Mouse (Mus musculus): ENCODE measurements around the gene Parvb. TPM values are rescaled to one million over a fixed set of nuclear protein-coding genes. Genes with fewer than 3 reads are reported as not detected.

Parvb gene
- polyA plus RNA-seq, 1 experiment from 2014 or later = 0.06 TPM

DNA sequence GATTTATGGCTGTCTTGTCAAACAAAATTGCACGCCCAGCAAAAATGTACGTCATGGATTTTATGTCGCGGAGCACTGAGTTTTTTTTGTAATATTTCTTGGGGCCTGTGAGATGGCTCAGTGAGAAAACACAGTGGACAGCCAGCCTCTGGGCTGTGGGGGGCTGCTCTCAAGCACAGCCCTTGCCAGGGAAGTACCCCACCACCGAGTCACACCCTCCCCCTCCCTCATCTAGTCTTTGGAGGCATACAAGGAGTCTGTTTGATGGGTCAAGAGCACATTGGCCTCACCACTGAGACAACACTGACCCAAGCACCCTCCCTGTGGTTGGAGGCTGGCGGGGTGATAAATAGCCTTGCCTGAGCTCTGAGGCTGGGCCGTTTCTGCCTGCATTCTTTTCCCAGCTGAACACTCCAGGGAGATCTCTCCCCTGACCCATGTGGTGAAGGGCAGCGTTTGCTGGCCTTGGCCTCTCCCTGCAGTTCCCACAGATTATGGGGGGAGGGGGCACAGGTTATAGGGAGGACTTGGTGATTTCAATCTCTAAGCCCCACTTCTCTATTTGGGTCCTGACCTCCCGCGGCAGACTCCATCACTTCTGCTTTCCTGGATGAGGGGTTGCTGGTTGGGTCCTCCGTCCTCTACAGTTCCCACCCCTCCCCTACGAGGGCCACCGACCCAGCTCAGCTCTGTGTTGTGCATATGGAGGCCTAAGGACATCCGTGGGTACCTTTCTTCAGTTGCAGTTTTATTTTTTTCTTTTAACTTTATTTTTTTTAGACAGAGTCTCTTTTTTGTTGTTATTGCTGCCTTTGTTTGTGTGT lies 118.3 kb downstream of the Parvb start:
- ChIA-PET CTCF (no interaction called here), POLR2A (no interaction called here)
- DNase-seq (ENCODE audit: low read depth, low spot score) (no peak), ATAC-seq (no peak)
- no peaks in the 10 kb centered on the region for H3K27me3 ChIP-seq
- TF ChIP-seq CTCF (IDR thresholded peaks at IDR 0.05) = no peak
- in situ Hi-C loops (cut with MboI; ENCODE audit: low pct_unique_long_range_greater_than_20kb) = no loop called here

DNA sequence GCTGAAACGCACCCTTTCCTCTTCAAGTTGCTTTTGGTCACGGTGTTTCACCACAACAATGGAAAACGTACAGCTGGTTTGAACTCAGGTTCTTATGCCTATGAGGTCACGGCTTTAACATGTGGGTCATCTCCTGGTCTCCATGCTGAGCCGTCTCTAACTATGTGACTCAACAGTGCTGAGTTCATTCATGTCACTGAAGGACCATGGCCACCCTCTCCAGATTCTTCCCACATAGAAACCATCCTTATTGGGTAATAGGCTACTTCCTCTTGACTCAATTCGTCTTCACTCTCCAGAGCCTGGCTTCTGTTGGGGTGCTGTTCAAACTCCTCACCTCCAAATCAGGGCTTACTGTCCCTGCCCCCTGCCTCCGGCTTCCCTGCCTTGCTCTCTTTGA lies 119.5 kb downstream of the Parvb start:
- POLR2A ChIA-PET = no interaction called here
- TF ChIP-seq CTCF (IDR thresholded peaks at IDR 0.05) = no peak
- DNase-seq (ENCODE audit: low read depth, low spot score) (no peak), ATAC-seq (no peak)
- in situ Hi-C loops (cut with MboI; ENCODE audit: low pct_unique_long_range_greater_than_20kb) = no loop called here
- H3K27me3 ChIP-seq = no peaks in the 10 kb centered on the region
- CTCF ChIA-PET = no interaction called here

DNA sequence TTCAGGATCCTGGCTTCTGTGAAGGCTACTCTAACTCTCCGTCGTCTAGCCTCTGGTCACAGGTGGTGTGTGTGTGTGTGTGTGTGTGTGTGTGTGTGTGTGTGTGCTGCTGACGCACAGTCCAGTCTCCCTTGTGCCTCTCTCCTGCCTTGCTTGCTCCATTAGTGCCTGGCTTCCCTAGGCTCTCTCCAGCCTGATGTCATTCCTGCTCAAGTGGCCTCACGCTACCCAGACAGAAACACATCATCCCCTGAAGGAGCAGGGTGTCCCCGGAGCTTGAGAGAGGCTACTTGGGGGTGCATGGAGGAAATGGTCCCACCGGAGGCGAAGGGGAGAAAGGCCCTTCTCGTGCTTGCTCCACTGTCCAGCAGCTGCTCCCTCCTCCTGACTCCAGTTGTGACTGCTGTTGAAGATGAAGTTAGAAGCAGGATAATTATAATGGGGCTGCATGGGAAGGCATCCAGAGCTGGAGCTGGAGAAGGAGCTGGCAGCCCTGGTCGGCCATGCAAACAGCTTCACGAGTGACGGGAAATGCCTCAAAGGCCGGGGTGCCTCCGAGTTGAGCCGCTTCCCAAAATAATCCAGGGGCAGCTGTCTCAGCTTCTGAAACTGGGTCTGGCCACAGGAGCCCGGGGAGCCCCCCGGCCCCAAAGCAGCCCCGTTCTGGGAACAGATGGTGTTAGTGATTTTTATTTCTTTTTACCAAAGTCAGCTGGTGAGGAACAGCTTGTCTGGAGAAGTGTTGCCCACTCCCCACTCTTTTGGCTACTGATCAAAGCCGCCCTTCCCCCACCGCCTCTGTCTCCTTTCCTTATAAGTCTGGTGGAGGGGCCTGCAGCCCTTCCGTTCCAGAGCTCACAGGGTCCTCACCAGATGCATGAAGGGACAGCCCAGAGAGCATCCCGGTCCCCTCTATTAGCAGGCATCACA lies 120.3 kb downstream of the Parvb start:
- CTCF ChIA-PET = no interaction called here
- DNase-seq (ENCODE audit: low read depth, low spot score) (no peak), ATAC-seq (no peak)
- in situ Hi-C loops (cut with MboI; ENCODE audit: low pct_unique_long_range_greater_than_20kb) = no loop called here
- no peaks in the 10 kb centered on the region for H3K27me3 ChIP-seq
- no peak for TF ChIP-seq CTCF (IDR thresholded peaks at IDR 0.05)
- POLR2A ChIA-PET = no interaction called here

DNA sequence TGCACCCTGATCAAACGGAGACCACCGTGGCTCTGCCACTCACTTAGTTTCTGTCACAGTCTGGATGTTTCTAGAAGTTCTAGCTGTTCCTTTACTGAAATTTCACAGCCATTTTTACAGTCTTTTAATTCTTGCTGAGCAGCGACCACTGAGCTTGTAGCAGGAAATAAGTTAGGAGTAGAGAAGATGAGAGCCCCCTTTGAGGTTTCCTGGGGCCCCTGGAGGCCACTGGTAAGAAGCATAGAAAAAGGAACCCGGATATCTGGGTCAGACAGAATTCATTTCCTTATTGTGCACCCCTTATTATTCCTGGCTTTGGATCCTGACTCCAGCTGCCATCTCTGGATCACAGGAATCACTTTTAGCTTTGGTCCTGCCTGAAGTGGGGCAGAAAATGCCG lies 123.2 kb downstream of the Parvb start:
- POLR2A ChIA-PET = no interaction called here
- ATAC-seq (no peak), DNase-seq (ENCODE audit: low read depth, low spot score) (no peak)
- CTCF ChIA-PET = no interaction called here
- TF ChIP-seq CTCF (IDR thresholded peaks at IDR 0.05) = no peak
- H3K27me3 ChIP-seq = peaks cover 4% of the 10 kb centered on the region
- in situ Hi-C loops (cut with MboI; ENCODE audit: low pct_unique_long_range_greater_than_20kb) = no loop called here

DNA sequence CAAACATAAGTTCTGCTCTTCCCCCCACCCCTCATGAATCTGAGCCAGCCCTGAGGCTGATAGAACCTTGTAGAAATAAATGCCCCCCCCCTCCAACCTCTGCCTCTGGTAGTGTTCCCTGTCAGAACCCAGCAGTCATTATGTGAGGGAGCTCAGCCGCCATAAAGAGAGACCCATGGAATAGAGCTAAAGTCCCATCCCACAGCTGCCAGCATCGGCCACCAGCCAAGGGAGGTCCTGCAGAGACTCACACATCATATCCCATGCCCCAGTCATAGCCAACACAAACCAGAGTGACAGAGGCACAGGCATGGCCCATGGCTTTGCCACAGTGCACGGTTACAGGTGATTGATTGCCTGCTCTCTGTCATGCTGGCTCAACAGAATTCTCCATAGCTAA lies 132.9 kb downstream of the Parvb start:
- CTCF ChIA-PET = no interaction called here
- in situ Hi-C loops (cut with MboI; ENCODE audit: low pct_unique_long_range_greater_than_20kb) = no loop called here
- POLR2A ChIA-PET = interaction anchor here (0.6 kb wide), 1 partner anchor 1817 kb away, joined by 4 read pairs; no protein-coding TSS in a partner anchor
- peaks cover 5% of the 10 kb centered on the region for H3K27me3 ChIP-seq
- no peak for ATAC-seq
- no peak for TF ChIP-seq CTCF (IDR thresholded peaks at IDR 0.05)
- no peak for DNase-seq (ENCODE audit: low read depth, low spot score)

Other genes with a start within 250 kb of the Parvb start
- gene Efcab6, start 166.7 kb upstream of the Parvb start, polyA plus RNA-seq (2021) = not detected
- 0.83 TPM for gene Sult4a1, start 126.3 kb upstream of the Parvb start, polyA plus RNA-seq (2021)
- not detected for gene Pnpla5, start 108.9 kb upstream of the Parvb start, polyA plus RNA-seq (2021)
- gene Pnpla3, start 64.2 kb upstream of the Parvb start, polyA plus RNA-seq (2021) = 0.18 TPM
- 151 TPM for gene Samm50, start 39.8 kb upstream of the Parvb start, polyA plus RNA-seq (2021)
- gene Parvg, start 92.0 kb downstream of the Parvb start, polyA plus RNA-seq (2021) = not detected
- gene Shisal1, start 215.1 kb downstream of the Parvb start, polyA plus RNA-seq (2021) = 0.01 TPM

Measured in Patski (cell line).